Mouse (Mus musculus): Measurements from ENCODE around the gene Fip1l1. TPM values are rescaled to one million over a fixed set of nuclear protein-coding genes. Genes with fewer than 3 reads are reported as not detected.

Fip1l1 gene
- total and polyA plus RNA-seq, 3 experiments = 72.0 to 171 (median 83.1) TPM

DNA sequence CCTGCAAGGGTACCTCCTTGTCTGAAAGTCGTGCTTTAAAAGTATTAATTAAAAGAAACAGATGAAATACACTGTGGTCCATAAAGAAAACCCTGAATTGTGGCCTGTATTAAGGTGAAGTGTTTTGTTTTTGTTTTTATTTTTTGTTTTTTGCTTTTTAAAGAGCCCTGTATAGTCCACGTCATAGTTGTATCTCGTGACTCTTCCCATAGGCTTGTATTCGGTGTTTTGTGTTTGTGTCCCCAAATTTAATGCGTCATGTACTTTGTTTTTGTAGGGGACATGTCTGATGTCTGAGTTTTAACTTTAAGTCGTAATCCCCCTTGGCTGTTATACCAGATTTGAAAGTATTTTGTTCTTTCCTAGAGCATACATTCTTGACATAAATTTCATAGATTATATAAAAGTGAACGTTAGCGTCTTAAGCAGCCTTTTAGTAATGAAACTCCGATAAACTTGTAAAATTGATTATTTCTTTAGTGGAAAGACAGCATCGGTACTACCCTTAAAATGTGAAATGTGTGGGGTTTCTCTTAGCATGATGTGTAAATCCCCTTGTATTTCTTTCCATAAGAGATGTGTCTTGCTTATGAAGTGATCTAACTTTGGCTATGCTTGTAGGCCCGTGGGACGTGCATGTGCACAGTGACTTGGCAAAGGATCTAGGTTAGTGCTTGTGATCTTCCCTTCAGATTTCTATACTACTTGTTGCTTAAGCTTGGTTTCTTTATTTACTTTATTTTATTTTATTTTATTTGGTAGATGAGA is 1.1 kb downstream of the Fip1l1 start:
- H3K4me2 ChIP-seq (ENCODE audit: insufficient read depth, low read depth, poor library complexity, severe bottlenecking) = peak overlapping the region; percentile 75
- H3K9ac ChIP-seq (ENCODE audit: insufficient read depth, low read depth) = peak overlapping the region; percentile 83
- peaks cover 19 to 39% of the 10 kb centered on the region in 2 experiments for H3K36me3 ChIP-seq (replicated peaks in 1 of 2; ENCODE audit: control insufficient read depth in 1 of 2, insufficient read depth in 1 of 2, low read length in 1 of 2)
- peaks cover 52% of the 10 kb centered on the region for H3K79me2 ChIP-seq (replicated peaks; ENCODE audit: control insufficient read depth, extremely low read depth, insufficient read depth, poor library complexity, severe bottlenecking)
- H3K4me1 ChIP-seq (ENCODE audit: control insufficient read depth in 1 of 2, insufficient read depth in 2 of 2) = peaks cover 2 to 33% of the 10 kb centered on the region in 2 experiments; a peak in 2 of 4 replicates
- in situ Hi-C loops (cut with MboI; ENCODE audit: low pct_ligation_motif_present, low pct_unique_long_range_greater_than_20kb, low sequenced_read_pairs) (no loop called here), dilution Hi-C loops (cut with MboI; ENCODE audit: extremely low pct_ligation_motif_present, extremely low pct_unique_long_range_greater_than_20kb, low sequenced_read_pairs) (no loop called here)
- TF ChIP-seq POLR2AphosphoS2 (IDR thresholded peaks at IDR 0.05; ENCODE audit: low read depth, low read length) (no peak), MAX (IDR thresholded peaks at IDR 0.05; ENCODE audit: low read length) (peak; percentile 24; the same call in 1 of the 2 replicates), ZC3H11A (IDR thresholded peaks at IDR 0.05; ENCODE audit: low read depth, low read length) (no peak), BHLHE40 (IDR thresholded peaks at IDR 0.05; ENCODE audit: low read depth, low read length) (peak; percentile 26; the same call in 1 of the 2 replicates), SIN3A (IDR thresholded peaks at IDR 0.05; ENCODE audit: low read length) (peak; percentile 13; the same call in 1 of the 2 replicates), CHD2 (IDR thresholded peaks at IDR 0.05; ENCODE audit: low read length) (no peak), ELF1 (IDR thresholded peaks at IDR 0.05; ENCODE audit: low read depth, low read length) (no peak), CHD1 (IDR thresholded peaks at IDR 0.05; ENCODE audit: low read depth, low read length) (0 out of 2 replicates have a peak, but pooled peaks have one; percentile 29), KAT2A (IDR thresholded peaks at IDR 0.05; ENCODE audit: insufficient replicate concordance, low read length) (no peak), MEF2A (IDR thresholded peaks at IDR 0.05; ENCODE audit: borderline replicate concordance, low read depth, low read length) (no peak), NELFE (IDR thresholded peaks at IDR 0.05; ENCODE audit: low read depth, low read length) (no peak), USF2 (conservative IDR thresholded peaks at IDR 0.05; ENCODE audit: low read depth, low read length) (no peak)
- H3K27ac ChIP-seq (ENCODE audit: insufficient read depth, low read depth) = no peak overlapping the region
- H3K4me3 ChIP-seq (replicated peaks in 1 of 3; ENCODE audit: low read depth in 2 of 3, low read length in 2 of 3, poor library complexity in 1 of 3) = peak overlapping the region; percentile 82 to 96 (median 94)
- peak; percentile 44 for DNase-seq (ENCODE audit: extremely low read depth)
- H3K27me3 ChIP-seq (replicated peaks) = no peaks in the 10 kb centered on the region
- no peaks in the 10 kb centered on the region for H3K9me3 ChIP-seq (replicated peaks; ENCODE audit: low read length)

DNA sequence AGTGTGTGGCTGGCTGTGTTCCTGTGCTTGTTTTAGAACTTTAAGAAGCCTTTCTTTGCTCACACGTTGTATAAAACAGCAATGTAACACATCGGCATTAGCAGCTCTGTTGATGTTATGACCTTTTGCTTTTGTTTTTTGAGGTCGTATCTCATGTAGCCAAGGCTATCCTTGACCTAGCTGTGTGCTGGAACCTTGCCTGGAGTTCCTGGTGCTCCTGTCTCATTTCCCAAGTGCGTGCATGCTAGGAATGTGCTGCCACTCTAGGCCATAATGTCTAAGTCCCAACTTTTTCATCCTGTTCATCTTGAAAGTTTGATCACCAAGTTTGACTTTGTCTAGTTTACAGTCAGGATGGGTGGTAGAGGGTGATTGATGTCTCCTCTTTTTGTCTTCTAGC is 10.4 kb downstream of the Fip1l1 start:
- H3K9ac ChIP-seq (ENCODE audit: insufficient read depth, low read depth) = no peak overlapping the region
- no peak overlapping the region for H3K4me3 ChIP-seq (replicated peaks in 1 of 3; ENCODE audit: low read depth in 2 of 3, low read length in 2 of 3, poor library complexity in 1 of 3)
- H3K27me3 ChIP-seq (replicated peaks) = no peaks in the 10 kb centered on the region
- DNase-seq (ENCODE audit: extremely low read depth) = no peak
- TF ChIP-seq TCF12 (IDR thresholded peaks at IDR 0.05; ENCODE audit: low read depth, low read length) = no peak
- TF ChIP-seq JUN (IDR thresholded peaks at IDR 0.05; ENCODE audit: insufficient read depth, low read depth, low read length) = no peak
- TF ChIP-seq ETS1 (conservative IDR thresholded peaks at IDR 0.05; ENCODE audit: low read depth, low read length) = no peak
- TF ChIP-seq TBP (conservative IDR thresholded peaks at IDR 0.05; ENCODE audit: low read depth, low read length) = no peak
- no peak for TF ChIP-seq MAZ (IDR thresholded peaks at IDR 0.05; ENCODE audit: low read depth, low read length)
- no peak for TF ChIP-seq POLR2AphosphoS2 (IDR thresholded peaks at IDR 0.05; ENCODE audit: low read depth, low read length)
- TF ChIP-seq RAD21 (IDR thresholded peaks at IDR 0.05; ENCODE audit: low read depth, low read length) = no peak
- TF ChIP-seq EP300 (IDR thresholded peaks at IDR 0.05; ENCODE audit: low read length) = no peak
- TF ChIP-seq SIN3A (IDR thresholded peaks at IDR 0.05; ENCODE audit: low read length) = no peak
- no peak for TF ChIP-seq SMC3 (IDR thresholded peaks at IDR 0.05; ENCODE audit: low read depth, low read length)
- H3K36me3 ChIP-seq (replicated peaks in 1 of 2; ENCODE audit: control insufficient read depth in 1 of 2, insufficient read depth in 1 of 2, low read length in 1 of 2) = peaks cover 47 to 90% of the 10 kb centered on the region in 2 experiments
- H3K4me1 ChIP-seq (ENCODE audit: control insufficient read depth in 1 of 2, insufficient read depth in 2 of 2) = peaks cover 0 to 4% of the 10 kb centered on the region in 2 experiments; a peak in 1 of 4 replicates
- H3K9me3 ChIP-seq (replicated peaks; ENCODE audit: low read length) = no peaks in the 10 kb centered on the region
- H3K79me2 ChIP-seq (replicated peaks; ENCODE audit: control insufficient read depth, extremely low read depth, insufficient read depth, poor library complexity, severe bottlenecking) = peaks cover 37% of the 10 kb centered on the region
- H3K4me2 ChIP-seq (ENCODE audit: insufficient read depth, low read depth, poor library complexity, severe bottlenecking) = no peak overlapping the region
- no peak overlapping the region for H3K27ac ChIP-seq (ENCODE audit: insufficient read depth, low read depth)
- in situ Hi-C loops (cut with MboI; ENCODE audit: low pct_ligation_motif_present, low pct_unique_long_range_greater_than_20kb, low sequenced_read_pairs) (no loop called here), dilution Hi-C loops (cut with MboI; ENCODE audit: extremely low pct_ligation_motif_present, extremely low pct_unique_long_range_greater_than_20kb, low sequenced_read_pairs) (no loop called here)
